ENCODE assay signal across 7 mouse cellular contexts in the genomic region with DNA sequence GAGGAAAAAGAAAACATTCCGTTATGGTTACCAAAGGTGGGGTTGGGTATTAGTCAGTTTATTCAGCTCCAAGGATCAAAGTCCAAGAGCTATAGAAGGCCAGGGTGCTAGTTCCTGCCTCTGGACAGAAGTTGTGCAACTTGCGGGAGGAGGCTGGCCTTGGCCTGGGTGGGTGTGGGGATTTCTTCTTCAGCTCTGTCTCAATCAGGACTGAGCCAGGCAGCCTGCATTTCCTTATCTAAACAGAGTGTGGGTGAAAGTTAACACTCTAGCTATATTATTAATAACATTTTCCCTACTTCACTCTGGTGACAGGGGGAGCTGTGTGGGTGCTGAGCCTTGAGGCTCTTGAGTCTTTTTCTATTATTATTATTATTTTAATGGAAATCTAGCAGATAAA. TPM values are rescaled to one million over a fixed set of nuclear protein-coding genes. Genes with fewer than 3 reads are reported as not detected.
DNase-seq lines count a peak whose midpoint lies in the region; ATAC-seq and TF ChIP-seq lines count a peak whose summit lies in the region.

No protein-coding gene starts in this region.

- no peak overlapping the region for H3K9ac ChIP-seq in intestine, postnatal 0 days (ENCODE audit: low read depth, low read length)
- H3K9ac ChIP-seq in forebrain, embryonic 11.5 days (ENCODE audit: low read length) = no peak overlapping the region

- H3K4me3 ChIP-seq in C2C12 (ENCODE audit: insufficient read depth, poor library complexity, severe bottlenecking) = no peak overlapping the region
- no peak overlapping the region for H3K4me3 ChIP-seq in intestine, postnatal 0 days (ENCODE audit: low read depth, low read length)
- H3K4me3 ChIP-seq in forebrain, embryonic 11.5 days (ENCODE audit: low read depth, low read length) = no peak overlapping the region

- H3K9me3 ChIP-seq in intestine, postnatal 0 days (ENCODE audit: control insufficient read depth) = no peaks in the 10 kb centered on the region
- H3K9me3 ChIP-seq in forebrain, embryonic 11.5 days (ENCODE audit: control insufficient read depth, low read length) = no peaks in the 10 kb centered on the region

- H3K27ac ChIP-seq in intestine, postnatal 0 days (ENCODE audit: low read depth, low read length) = 0 out of 2 replicates have a peak overlapping the region, but pooled peaks have one; percentile 23
- no peak overlapping the region for H3K27ac ChIP-seq in forebrain, embryonic 11.5 days (ENCODE audit: low read depth, low read length)

- H3K27me3 ChIP-seq in C2C12 (ENCODE audit: control insufficient read depth, insufficient read depth, insufficient read length) = no peaks in the 10 kb centered on the region
- no peaks in the 10 kb centered on the region for H3K27me3 ChIP-seq in intestine, postnatal 0 days (replicated peaks; ENCODE audit: control insufficient read depth, insufficient read depth, low read length)
- H3K27me3 ChIP-seq in forebrain, embryonic 11.5 days (ENCODE audit: control insufficient read depth, insufficient read depth, low read length) = no peaks in the 10 kb centered on the region

- H3K36me3 ChIP-seq in C2C12 (ENCODE audit: control insufficient read depth, insufficient read depth) = no peaks in the 10 kb centered on the region
- H3K36me3 ChIP-seq in intestine, postnatal 0 days (ENCODE audit: control insufficient read depth, insufficient read depth) = no peaks in the 10 kb centered on the region
- no peaks in the 10 kb centered on the region for H3K36me3 ChIP-seq in forebrain, embryonic 11.5 days (ENCODE audit: control insufficient read depth, insufficient read depth, low read length)

- no peaks in the 10 kb centered on the region for H3K79me2 ChIP-seq in C2C12 (ENCODE audit: control insufficient read depth, insufficient read depth)

- WGBS in intestine, postnatal 0 days = 18% methylated on average over 2 of the region's 2 CpGs
- WGBS in forebrain, embryonic 11.5 days = 70% methylated on average over 2 of the region's 2 CpGs

- no peak overlapping the region; the same call in 1 of the 2 replicates for H3K4me2 ChIP-seq in intestine, postnatal 0 days (replicated peaks; ENCODE audit: low read depth)
- no peak overlapping the region for H3K4me2 ChIP-seq in forebrain, embryonic 11.5 days (ENCODE audit: low read depth, low read length, severe bottlenecking)

- TF ChIP-seq CTCF in C2C12 (IDR thresholded peaks at IDR 0.05; ENCODE audit: control insufficient read depth, insufficient read depth, insufficient read length) = no peak
- peak; percentile 44 for TF ChIP-seq CTCF in intestine, postnatal 0 days (IDR thresholded peaks at IDR 0.05; ENCODE audit: low read depth)

- peak; percentile 99 for ATAC-seq in intestine, postnatal 0 days
- ATAC-seq in forebrain, embryonic 11.5 days (replicated peaks; ENCODE audit: low FRiP score) = no peak

- no peaks in the 10 kb centered on the region for H3K79me3 ChIP-seq in C2C12 (ENCODE audit: low read depth)

- DNase-seq in adrenal gland, adult (ENCODE audit: inconsistent age in 2 of 2, low spot score in 1 of 2) = peak; percentile 84 to 93
- DNase-seq in lung, postnatal 14 days = peak; percentile 64
- no peak for DNase-seq in retina, embryonic 14.5 days (ENCODE audit: low spot score)
- DNase-seq in right cerebral cortex, postnatal 25 days = no peak
- DNase-seq in forebrain, embryonic 11.5 days (ENCODE audit: low spot score) = no peak

- 0 out of 2 replicates have a peak, but pooled peaks cover 9% of the 10 kb centered on the region for H3K4me1 ChIP-seq in intestine, postnatal 0 days (replicated peaks; ENCODE audit: control insufficient read depth, insufficient read depth, low read length)
- no peaks in the 10 kb centered on the region for H3K4me1 ChIP-seq in forebrain, embryonic 11.5 days (replicated peaks; ENCODE audit: control insufficient read depth, insufficient read depth, low read length)

- no peak overlapping the region for H3ac ChIP-seq in C2C12 (ENCODE audit: control insufficient read depth, insufficient read length, low read depth)

TF ChIP-seq in C2C12, 6 proteins besides CTCF, POLR2A, EP300 and RAD21:
- TF ChIP-seq MAX (IDR thresholded peaks at IDR 0.05) (no peak), FOSL1 (IDR thresholded peaks at IDR 0.05; ENCODE audit: insufficient read depth, low read length, poor library complexity, severe bottlenecking) (no peak), CEBPB (IDR thresholded peaks at IDR 0.05; ENCODE audit: low read depth) (peak; percentile 70)

RNA-seq across cellular contexts. Expression of gene Prdx1, which starts 12.6 kb away (rescaled TPM):
- polyA plus RNA-seq in C2C12 (2012; fragmentation: generic; extraction: Trizol) = 459 TPM
- 1,180 and 1,265 TPM in 2 replicates for polyA plus RNA-seq in intestine, postnatal 0 days (2015; fragmentation: Nextera tagmentation; extraction: Ambion mirVana)
- 1,036 and 1,079 TPM in 2 replicates for polyA plus RNA-seq in forebrain, embryonic 11.5 days (2014; fragmentation: Nextera tagmentation; extraction: Ambion mirVana)

RNA-seq across cellular contexts. Expression of gene Akr1a1, which starts 21.3 kb away (rescaled TPM):
- polyA plus RNA-seq in C2C12 (2012; fragmentation: generic; extraction: Trizol) = 737 TPM
- 860 and 870 TPM in 2 replicates for polyA plus RNA-seq in intestine, postnatal 0 days (2015; fragmentation: Nextera tagmentation; extraction: Ambion mirVana)
- polyA plus RNA-seq in forebrain, embryonic 11.5 days (2014; fragmentation: Nextera tagmentation; extraction: Ambion mirVana) = 501 and 559 TPM in 2 replicates

RNA-seq across cellular contexts. Expression of gene Mmachc, which starts 35.4 kb away (rescaled TPM):
- polyA plus RNA-seq in C2C12 (2012; fragmentation: generic; extraction: Trizol) = 12.5 TPM
- polyA plus RNA-seq in intestine, postnatal 0 days (2015; fragmentation: Nextera tagmentation; extraction: Ambion mirVana) = 5.9 and 6.3 TPM in 2 replicates
- polyA plus RNA-seq in forebrain, embryonic 11.5 days (2014; fragmentation: Nextera tagmentation; extraction: Ambion mirVana) = 33.6 and 33.9 TPM in 2 replicates

RNA-seq across cellular contexts. Expression of gene Ccdc163, which starts 35.5 kb away (rescaled TPM):
- 22.0 TPM for polyA plus RNA-seq in C2C12 (2012; fragmentation: generic; extraction: Trizol)
- polyA plus RNA-seq in intestine, postnatal 0 days (2015; fragmentation: Nextera tagmentation; extraction: Ambion mirVana) = 9.1 and 11.3 TPM in 2 replicates
- polyA plus RNA-seq in forebrain, embryonic 11.5 days (2014; fragmentation: Nextera tagmentation; extraction: Ambion mirVana) = 33.5 and 33.7 TPM in 2 replicates

RNA-seq across cellular contexts. Expression of gene Nasp, which starts 45.0 kb away (rescaled TPM):
- polyA plus RNA-seq in C2C12 (2012; fragmentation: generic; extraction: Trizol) = 79.1 TPM
- polyA plus RNA-seq in intestine, postnatal 0 days (2015; fragmentation: Nextera tagmentation; extraction: Ambion mirVana) = 36.9 and 38.6 TPM in 2 replicates
- 342 and 352 TPM in 2 replicates for polyA plus RNA-seq in forebrain, embryonic 11.5 days (2014; fragmentation: Nextera tagmentation; extraction: Ambion mirVana)

Comparison
In these comparisons a context has a peak if more than half of its experiments do, and no peak if none do; other contexts are left out.
1. DNase-seq: peak in adrenal gland, adult (2 of 2) and lung, postnatal 14 days (single experiment); none in retina, embryonic 14.5 days (single experiment), right cerebral cortex, postnatal 25 days (single experiment) and forebrain, embryonic 11.5 days (single experiment).